Mouse (Mus musculus): Measurements from ENCODE around the gene Cwc22.

Cwc22 gene

DNA sequence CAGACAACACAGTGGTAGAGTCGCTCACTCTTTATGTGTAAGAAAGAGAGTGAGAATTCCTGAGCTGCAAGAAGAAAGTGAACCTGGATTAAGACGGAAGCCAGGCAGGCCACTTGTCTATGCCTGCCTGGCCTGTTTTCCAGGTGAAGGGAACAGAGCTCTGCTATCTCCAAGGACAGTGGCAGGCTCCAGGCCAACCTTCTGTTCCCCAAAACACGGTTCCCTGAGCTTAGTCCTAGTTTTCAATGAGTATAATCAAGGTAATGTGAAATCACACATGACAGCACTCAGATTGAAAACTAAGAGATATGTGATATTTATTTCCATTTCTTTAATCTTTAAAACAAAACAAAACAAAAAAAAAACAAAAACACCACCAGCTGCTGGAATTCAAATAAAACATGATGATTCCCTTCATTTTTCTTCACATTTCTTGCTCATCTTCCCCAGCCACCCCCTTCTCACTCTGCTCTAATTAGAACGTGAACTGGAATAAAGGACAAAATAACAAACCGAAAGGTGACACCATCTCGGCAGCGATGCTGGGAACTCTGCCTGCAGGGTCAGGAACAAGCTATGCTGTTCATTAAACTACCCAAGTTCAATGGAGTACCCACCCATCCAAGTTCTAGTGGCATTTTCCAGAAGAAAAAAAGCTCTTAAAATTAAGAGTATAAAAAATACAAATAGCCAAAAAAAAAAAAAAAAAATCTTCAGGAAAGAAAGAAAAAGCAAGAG is 20.8 kb downstream of the Cwc22 start:
- no peak for DNase-seq (ENCODE audit: low spot score)

DNA sequence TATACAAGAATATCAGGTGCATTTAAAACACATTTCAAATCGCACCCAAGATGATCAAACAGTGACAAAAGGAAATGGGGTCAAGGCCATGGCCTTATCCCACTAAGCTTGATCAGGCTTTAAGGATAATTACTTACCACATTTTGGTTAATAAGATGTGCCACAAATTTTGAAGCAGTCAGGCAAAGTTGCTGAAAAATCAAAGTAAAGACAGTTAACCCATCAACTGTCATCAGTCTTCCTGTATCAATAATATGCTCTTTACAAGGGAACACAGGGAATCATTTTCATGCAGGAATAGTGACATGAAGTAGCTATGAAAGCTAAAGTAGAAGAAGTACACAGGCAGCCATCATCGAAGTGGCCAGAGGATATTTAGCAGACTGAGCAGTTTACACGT is 22.2 kb downstream of the Cwc22 start:
- no peak for DNase-seq (ENCODE audit: low spot score)

DNA sequence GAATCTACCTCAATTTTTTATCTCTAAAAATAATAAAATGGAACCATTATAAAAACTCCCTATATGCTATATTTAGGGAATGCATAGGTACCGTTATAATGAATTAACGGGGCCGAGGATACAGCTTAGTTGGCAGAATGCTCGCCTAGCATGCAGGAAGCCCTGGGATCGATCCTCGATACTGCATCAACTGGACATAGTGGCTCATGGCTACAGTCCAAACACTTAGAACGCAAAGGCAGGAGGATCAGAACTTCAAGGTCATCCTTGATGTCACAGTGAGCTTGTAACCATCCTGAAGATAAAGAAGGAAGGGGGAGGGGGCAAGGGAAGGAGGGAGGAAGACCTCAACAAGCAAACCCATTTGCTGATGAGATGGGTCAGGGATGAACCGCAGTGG is 23.0 kb downstream of the Cwc22 start:
- no peak for DNase-seq (ENCODE audit: low spot score)

DNA sequence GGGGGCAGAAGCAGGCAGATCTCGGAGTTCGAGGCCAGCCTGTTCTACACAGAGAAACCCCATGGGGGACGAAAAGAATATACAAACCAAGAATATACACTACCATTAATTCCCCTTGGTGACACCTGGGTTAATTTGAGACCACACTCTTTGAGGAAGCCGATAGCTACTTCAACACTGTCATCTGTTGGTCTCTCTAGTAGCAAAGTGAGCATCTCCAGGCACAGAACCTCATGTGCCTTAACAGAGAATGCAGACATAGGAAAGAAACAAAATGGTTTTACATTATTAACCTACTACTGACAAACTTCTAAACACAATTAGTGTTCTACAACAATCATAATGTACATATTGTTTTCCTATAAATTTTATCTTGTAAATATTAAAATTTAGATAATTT is 24.9 kb downstream of the Cwc22 start:
- DNase-seq (ENCODE audit: low spot score), result no peak

DNA sequence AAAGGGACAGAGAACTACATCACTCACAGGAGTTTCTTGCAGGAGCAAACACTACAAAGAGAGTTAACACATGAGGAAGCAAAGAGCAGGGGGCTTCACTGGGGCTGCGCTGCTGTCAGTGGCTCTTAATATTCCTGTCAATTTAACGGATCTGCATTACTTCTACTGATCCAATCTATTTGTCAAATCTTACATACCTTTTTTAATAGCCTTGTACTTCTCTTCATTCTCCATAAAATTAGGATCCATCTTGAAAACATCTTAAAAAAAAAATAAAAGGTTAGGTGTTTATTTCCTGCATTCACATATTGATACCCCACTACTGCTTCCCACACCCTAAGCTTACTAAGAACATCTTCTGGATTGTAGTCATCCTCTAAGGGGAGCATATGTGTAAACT is 25.6 kb downstream of the Cwc22 start:
- no peak for DNase-seq (ENCODE audit: low spot score)

DNA sequence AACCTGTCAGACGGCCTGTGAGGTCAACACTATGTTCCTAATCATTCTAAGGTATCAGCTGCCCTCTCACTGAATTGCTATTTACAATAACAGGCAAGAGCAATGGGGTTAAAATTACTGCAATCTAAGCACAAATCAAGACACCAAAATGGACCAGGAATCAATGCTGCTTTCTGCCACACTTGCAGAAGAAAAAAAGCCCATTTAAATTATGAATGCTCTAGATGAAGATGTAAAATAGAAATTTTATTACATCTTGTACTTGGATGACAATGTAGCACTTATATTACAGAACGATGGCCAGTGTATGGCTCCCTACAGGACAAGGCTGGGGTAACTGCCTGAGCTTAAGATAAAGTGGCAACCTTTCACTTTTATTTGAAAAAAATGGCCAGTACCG is 27.7 kb downstream of the Cwc22 start:
- no peak for DNase-seq (ENCODE audit: low spot score)

DNA sequence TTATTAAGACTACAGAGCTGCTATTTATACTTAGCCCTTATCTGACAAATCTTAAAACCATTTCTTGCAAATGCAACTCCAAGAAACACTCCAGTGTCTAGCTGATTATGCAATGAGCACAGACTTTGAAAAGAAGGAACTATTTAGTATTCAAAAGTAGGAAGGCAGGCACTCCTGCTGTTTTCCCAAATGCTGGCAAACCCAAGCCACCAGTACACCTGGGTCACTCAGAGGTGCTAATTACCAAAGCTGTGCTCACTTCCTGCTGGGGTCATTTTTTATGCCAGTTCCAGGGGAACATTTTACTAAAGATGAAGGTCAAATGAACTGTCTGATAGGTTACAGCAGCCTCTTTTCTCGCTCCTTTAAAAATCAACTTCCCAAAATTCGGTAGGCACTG is 28.2 kb downstream of the Cwc22 start:
- no peak for DNase-seq (ENCODE audit: low spot score)

DNA sequence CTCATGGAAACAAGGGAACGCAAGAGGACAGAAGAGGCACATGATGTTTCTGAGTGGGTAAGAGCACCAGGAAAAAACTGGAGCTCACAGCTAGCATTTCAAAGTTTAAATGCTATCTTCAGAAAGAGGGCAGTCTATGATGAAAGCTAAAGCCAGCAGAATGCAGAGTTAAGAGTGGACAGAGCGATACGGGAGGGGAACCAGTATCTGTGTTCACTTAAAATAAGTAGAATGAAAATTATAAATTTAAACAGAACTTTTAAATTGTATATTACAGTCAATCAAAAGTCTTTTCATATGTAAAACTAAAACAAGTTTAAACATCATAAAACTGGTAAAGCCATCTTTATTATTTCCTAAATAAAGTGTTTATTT is 28.8 kb downstream of the Cwc22 start:
- DNase-seq (ENCODE audit: low spot score), result no peak

DNA sequence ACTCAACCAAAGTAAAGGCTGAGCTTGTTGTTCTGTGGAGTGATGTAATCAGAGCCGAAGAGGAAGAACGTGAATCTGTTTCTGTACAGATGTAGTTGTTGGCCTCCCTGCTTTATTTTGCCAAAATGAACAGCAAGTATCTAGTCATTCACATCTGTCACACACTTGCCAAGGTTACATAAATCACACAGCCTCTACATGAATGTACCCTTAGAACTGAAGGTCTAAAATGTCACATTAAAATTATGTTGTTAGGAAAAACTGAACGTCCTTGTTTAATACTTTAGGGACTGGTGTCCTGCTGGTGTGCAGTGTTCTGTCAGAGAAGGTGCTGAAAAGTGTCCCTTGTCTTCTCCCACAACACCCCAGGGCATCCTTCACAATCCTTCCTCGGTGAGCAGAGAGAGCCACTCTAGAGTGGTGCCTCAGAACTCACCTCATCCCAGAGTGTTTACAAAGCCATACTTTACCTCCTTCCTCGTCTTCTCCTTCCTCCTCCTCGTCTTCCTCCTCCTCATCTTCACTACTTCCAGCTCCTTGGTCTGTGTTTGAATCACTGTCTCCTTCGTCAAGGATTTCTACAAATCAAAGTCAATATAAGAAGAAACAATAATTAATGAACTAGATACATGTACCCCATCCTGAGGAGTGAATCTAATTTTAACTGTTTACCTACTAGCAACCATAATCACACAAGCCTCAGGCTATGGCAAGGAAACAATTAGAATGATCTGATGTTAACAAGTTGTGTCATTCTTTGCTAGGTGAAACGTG is 29.4 kb downstream of the Cwc22 start:
- no peak for DNase-seq (ENCODE audit: low spot score)

DNA sequence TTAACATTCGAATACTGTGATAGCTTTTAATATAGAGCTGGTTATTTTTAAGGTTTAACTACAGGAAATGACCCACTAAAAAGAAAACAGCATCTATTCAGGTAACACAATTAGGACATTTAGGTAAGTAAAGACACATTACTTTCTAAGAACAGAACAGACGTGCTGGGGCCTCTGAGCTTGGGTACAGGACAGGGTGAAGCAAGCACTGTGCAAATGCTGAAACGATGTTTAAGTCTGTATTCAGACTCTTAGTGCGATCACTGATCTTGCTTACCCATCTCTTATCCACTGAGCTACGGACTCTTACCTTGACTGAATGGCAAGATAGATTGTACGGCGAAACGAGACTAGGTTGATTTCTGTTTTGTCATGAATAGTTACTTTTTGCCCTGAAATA is 31.0 kb downstream of the Cwc22 start:
- DNase-seq (ENCODE audit: low spot score), result no peak

DNA sequence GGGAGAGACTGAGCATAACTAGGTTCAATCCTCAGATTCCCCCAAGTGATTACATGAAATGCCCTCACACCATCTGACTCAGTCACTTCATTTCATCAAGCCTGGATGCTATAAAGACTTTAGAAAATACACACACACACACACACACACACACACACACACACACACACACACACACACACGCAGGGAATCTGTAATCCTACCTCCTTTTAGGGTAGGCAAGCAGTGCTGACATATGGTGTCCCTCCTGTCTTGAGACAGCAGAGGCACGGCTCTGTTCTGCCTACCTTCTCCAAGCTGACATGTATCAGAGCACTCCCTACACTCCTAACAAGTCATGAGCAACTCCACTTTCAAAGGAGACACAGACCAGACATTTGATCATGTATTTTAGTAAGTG is 32.5 kb downstream of the Cwc22 start:
- DNase-seq (ENCODE audit: low spot score), result no peak

DNA sequence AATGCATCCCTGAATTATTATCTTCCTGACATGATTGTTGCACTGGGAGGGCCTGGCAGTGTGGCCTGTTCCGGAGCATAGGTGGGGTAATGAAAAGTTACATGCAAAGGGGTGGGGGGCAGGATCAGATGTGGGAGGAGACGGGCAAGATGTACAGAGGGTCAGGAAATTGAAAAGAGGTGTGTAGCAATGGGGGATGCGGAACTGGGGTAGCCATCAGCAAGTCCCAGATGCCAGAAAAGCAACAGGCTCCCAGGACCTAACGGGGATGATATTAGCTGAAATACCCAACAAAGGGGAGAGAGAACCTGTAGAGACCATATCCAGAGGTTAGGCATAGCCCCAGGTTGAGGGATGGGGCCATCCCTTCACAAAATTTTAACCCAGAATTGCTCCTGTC is 34.0 kb downstream of the Cwc22 start:
- no peak for DNase-seq (ENCODE audit: low spot score)

DNA sequence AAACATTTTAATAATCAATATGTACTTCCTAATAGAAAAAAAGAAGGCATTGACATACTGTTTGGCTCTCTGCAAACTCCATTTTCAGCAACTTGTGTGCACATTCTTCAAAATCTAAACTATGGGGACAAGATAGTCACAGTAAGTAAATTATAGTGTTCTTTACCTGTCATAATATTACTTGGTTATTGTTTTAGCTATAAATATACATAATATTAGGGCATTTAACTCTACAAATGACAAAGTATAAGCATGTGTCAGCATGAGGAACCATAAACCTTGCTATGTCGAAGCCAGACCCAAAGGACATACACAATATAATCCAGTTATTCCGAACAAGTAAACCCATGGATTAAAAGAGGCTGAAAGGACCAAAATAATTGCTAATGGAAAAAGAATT is 34.7 kb downstream of the Cwc22 start:
- no peak for DNase-seq (ENCODE audit: low spot score)

DNA sequence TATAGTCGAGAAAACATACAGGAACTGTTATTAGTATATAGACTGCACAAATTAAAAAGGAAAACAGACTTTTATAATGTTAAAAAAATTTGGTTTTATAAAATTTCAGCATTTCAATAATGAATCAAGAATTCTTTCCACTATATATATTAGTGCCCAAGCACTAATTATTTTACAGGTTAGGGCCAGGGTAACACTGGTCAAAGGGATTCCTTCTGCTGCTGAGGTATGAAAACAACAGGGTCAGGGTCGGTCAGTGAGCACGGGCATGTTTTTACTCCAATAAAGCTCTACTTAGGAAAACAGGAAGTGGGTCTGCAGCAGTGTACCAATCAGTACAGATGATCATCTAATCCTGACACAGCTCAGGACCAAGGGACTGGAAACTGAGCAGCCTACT is 36.0 kb downstream of the Cwc22 start:
- DNase-seq (ENCODE audit: low spot score), result no peak

DNA sequence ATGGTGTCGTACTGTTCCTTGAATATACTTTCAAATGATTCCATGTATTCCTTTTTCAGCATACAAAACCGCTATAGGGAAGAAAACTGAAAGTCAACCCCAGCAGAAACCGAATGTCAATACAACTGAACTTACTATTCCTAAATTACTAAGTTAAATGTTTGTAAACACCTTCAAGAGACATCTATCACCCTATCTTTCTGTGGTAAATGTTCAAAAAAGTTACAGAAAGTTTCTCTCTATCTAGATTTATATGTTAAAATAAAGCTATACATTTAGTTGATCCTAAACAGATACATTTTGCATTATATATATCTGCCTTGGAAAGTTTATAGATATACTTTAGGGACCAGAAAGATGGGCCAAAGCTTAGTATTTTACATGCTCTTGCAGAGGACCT is 39.0 kb downstream of the Cwc22 start:
- no peak for DNase-seq (ENCODE audit: low spot score)

DNA sequence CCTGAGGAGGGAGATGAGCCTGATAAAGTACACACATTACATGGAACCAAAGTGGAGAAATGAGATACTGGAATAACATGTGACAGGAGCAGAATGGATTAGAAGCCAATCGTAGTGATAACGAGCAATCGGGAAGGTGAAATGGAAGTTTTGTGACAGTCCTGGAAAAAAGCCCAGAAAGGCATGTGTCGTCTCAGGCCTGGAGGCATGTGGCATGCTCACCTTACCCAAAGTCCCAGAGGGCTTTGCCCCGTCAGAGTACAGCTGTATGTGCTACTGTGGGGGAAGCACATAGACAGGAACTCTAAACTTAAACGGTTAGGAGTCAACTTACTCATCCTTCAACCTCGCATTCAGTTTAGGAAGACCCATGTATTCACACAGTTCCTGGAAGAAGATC is 41.2 kb downstream of the Cwc22 start:
- DNase-seq (ENCODE audit: low spot score), result no peak

DNA sequence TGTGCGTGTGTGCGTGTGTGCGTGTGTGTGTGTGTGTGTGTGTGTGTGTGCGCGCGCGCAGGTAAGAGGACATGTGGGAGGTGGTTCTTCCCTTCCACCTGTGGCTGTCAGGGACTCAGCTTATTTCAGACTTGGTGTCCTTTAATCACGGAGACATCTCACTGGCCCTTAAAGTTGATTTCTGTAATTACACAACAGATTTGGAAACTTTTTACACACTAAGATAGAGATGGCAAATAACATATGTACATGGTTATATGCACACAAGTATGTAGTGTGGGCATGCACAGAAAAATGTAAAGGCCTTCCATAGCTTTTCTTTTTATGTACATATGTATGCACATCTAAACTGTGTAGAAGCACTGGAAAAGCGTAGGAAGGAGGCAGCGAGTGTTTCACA is 41.7 kb downstream of the Cwc22 start:
- DNase-seq (ENCODE audit: low spot score), result no peak

DNA sequence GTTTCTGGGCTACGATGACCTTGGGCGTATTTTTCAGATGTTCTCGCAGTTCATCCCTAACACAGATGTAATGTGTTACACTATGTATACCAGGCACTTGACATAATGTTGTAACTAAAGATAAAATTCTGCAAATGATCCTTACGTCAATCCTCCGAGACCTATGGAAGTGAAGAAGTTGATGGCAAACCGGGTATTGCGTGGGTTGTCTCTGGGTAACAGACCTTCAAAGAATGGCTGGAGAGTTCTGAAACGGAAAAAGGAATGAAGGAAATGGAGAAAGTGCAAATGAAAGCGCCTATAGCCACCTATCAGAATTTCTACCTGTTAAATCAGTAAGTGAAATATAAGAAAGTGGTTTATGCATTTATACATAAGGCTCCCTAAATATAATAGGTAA is 42.2 kb downstream of the Cwc22 start:
- DNase-seq (ENCODE audit: low spot score), result no peak

DNA sequence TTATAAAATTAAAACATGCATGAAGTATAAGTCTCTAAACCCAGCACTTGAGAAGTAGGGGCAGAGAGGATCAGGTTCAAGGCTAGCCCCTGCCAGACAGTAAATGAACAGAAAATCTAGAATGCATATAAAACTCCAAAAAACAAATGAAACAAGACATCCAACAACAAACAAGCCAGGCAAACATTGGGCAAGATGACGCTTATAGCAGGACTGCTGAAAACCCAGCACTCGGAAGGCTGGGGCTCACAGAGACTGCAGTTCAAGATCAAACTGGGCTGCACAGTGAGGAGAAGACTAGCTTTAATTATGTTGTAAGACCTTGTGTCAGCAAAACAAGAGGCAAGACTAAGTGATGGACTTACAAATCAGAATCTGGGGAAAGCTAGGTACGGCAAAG is 43.1 kb downstream of the Cwc22 start:
- DNase-seq (ENCODE audit: low spot score), result no peak

DNA sequence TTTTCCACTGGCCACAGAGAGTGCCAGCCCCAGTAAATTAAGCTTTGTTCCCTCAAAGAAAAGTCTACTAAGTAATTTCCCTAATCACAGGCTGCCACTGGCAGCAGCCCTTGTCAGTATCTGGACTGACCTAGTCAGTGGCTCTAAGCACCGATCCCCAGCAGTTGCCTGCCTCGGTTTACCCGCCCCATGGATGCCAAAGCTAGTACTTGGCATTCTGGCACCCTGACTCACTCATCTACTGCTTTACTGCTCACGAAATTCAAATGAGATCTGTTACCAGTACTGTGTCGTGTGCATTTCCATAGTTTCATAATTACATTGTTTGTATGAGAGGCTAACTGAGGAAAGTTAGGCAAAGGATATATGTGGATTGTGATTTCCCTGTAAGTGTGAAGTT is 44.9 kb downstream of the Cwc22 start:
- no peak for DNase-seq (ENCODE audit: low spot score)

DNA sequence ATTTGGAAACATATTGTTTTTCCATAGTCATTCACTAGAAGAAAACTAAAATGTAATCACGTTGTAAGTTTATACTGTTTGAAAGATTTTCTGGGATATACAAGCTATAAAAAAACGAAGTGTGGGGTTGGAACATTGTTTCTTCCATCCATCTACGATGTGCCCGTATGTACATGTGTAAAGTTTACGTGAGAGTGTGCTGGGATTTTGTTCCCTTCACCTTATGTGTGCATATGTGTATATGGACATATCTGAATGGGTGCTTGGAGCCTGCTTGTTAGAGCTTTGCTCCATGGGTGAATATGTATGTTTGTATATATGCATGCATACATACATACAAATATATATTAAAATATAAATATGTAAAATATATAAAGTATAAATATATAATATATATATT is 45.4 kb downstream of the Cwc22 start:
- DNase-seq (ENCODE audit: low spot score), result no peak

DNA sequence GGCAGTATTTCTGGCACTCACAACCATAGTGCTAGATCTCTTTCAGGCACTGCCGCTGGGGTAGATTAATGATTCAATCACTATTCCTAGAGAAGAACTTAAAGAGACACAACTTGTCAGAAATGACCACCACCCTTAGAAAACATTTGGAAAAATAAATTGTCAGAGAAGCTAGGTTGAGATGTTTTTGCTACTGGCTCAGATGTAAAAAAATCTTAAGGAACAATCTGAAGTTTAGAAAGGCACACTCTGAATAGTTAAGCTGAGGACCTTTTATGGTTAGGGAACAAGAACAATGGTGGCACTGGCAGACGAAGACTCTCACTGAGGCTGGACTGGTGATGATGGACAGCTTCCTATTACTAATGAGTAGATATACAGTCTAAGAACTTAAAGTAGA is 46.1 kb downstream of the Cwc22 start:
- no peak for DNase-seq (ENCODE audit: low spot score)

DNA sequence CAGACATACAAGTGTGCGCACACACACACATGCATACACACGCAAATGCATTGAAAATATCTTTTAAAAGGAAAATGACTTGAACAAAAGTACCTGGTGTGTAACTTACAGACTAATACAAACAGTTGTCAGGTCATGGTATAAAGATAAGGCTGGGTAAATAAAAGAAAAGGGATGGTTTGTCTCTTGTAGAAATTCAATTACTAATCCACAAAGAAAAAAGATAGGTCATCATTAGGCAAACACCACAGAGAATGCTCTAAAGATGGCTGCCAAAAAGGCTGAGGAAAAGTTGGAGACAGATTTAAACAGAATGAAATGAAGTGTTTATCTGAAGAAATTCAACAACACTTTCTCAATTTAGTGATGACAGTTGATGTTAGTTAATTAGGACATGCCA is 47.7 kb downstream of the Cwc22 start:
- DNase-seq (ENCODE audit: low spot score), result no peak

DNA sequence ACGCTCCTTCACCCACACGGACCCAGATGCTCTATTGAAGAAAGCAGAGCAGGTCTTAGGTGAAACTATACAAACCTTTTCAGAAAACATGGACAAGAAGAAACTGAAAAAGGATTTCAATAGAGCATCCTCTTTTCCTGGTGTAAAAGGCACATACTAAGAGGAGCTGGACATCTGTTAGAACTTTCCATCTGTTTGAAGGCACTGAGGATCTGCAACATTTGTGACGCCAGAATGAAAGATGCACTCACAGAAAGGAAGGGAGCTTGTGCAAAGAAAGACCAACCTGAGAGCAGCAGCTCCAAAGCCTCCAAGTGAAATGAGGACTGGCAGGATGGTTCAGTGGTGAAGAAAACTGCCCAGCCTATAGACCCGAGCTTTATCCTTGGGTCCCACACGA is 48.2 kb downstream of the Cwc22 start:
- no peak for DNase-seq (ENCODE audit: low spot score)
